Mouse (Mus musculus): Measurements from ENCODE around the gene Leprot. TPM values are rescaled to one million over a fixed set of nuclear protein-coding genes. Genes with fewer than 3 reads are reported as not detected.

Leprot gene
- polyA plus RNA-seq, 1 experiment from 2014 or later: 69.1 TPM

DNA sequence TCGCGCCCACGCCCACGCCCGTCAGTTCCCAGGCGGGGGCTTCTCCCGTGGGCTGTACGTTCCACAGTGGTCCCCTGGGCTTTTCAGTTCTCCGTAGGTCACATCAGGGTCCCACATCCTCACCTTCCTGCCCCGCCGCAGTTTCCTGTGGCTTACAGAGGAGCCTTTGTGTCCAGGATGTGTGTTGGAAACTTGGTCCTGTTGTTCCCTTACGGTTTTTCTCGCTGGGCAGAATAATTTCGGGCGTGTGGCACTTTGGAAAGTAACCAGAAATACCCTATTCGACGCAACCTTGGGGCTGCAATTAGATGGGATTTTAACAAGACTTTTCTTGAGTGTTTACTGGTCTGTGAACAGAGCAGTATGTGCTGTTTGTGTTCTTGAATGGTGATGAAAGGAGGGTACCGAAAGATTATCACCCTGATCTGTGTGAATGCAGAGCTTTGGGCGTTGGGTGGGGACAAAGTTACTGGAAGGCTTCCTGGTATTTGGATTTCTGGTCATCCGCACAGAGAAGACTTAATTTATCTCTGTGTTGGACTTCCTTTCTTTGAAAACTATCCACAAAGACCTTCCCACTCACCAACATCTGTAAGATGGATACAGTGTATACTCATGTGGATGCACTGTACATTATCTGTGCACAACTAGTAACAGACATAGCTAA is 591 bp downstream of the Leprot start:
- no peak for DNase-seq (ENCODE audit: low spot score)
- Histone ChIP-seq H3K27me3 (ENCODE audit: insufficient read depth, poor library complexity, severe bottlenecking) (no peaks in the 10 kb centered on the region), H3K36me3 (no peaks in the 10 kb centered on the region), H3K4me3 (peak overlapping the region; percentile 82), H3K9me3 (no peaks in the 10 kb centered on the region), H3K4me1 (replicated peaks) (peaks cover 25% of the 10 kb centered on the region), H3K27ac (peak overlapping the region; percentile 96)
- WGBS: 3% methylated on average over 20 of the region's 20 CpGs

DNA sequence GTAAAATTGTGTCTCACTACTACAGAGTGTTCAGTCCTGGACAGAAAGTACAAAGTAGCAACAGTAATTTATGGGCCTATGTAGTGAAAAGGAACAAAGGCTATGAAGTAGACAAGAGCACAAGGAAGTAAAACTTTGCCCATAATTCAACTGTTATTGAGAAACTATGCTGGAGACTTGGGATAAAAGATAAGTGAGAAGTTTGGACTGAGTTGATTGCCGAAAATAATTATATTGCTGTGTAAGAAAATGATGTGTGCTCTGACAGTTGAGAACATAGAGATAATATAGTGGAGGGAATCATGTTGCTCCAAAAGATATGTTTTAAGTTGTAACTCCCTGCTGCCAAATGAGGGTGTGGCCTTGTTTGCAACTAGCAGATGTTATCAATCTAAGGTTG is 1.2 kb downstream of the Leprot start:
- peak overlapping the region; percentile 82 for H3K4me3 ChIP-seq
- H3K27me3 ChIP-seq (ENCODE audit: insufficient read depth, poor library complexity, severe bottlenecking): no peaks in the 10 kb centered on the region
- H3K27ac ChIP-seq: peak overlapping the region; percentile 96
- no peaks in the 10 kb centered on the region for H3K9me3 ChIP-seq
- 0 out of 2 replicates have a peak, but pooled peaks cover 3% of the 10 kb centered on the region for H3K36me3 ChIP-seq
- DNase-seq (ENCODE audit: low spot score): no peak
- WGBS: 93% methylated on average over 1 of the region's 1 CpGs
- H3K4me1 ChIP-seq (replicated peaks): peaks cover 28% of the 10 kb centered on the region

DNA sequence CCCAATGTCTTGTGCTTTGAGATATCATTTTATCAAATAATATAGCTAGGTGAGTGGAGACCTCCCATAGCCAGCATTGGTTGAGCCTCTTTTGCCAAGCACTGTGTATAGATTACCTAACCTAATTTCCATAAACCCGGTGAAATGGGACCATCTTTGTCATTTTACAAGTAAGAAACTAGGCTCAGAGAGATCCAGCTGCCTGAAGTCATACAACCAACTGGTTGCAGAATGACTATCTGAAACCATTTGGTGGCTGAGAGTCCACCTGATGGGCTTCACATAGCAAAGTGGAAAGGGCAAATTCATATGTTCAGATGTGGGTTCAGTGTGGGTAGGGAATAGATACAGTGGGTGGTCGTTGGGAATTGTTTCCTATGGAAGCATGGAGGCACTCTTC is 3.4 kb downstream of the Leprot start:
- H3K27me3 ChIP-seq (ENCODE audit: insufficient read depth, poor library complexity, severe bottlenecking): no peaks in the 10 kb centered on the region
- H3K9me3 ChIP-seq: no peaks in the 10 kb centered on the region
- 87% methylated on average over 2 of the region's 2 CpGs for WGBS
- no peak for DNase-seq (ENCODE audit: low spot score)
- H3K36me3 ChIP-seq: peaks cover 12% of the 10 kb centered on the region; the same call in 1 of the 2 replicates
- peaks cover 28% of the 10 kb centered on the region for H3K4me1 ChIP-seq (replicated peaks)
- no peak overlapping the region for H3K4me3 ChIP-seq
- H3K27ac ChIP-seq: no peak overlapping the region

DNA sequence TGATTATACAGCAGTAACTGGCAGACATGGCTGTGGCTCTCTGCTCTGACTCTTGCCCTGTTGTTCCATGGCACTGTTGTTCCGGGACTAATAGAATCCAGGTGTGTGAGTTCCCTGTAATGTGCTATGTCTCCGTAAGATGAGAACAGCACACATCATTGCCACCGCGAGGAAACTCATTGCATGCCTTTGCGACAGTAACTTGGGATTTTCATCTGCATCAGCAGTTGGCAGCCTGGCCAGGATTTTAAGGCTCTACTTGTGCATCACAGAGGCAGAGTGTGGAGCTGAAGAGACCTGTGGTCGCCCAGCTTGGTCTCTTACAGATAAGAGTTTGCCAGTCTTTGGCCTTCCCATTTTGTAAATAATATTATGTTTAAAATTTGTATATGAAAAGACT is 6.7 kb downstream of the Leprot start:
- H3K4me1 ChIP-seq (replicated peaks): peaks cover 10% of the 10 kb centered on the region
- no peaks in the 10 kb centered on the region for H3K9me3 ChIP-seq
- no peaks in the 10 kb centered on the region for H3K27me3 ChIP-seq (ENCODE audit: insufficient read depth, poor library complexity, severe bottlenecking)
- no peak for DNase-seq (ENCODE audit: low spot score)
- no peak overlapping the region for H3K4me3 ChIP-seq
- H3K36me3 ChIP-seq: peaks cover 34% of the 10 kb centered on the region
- no peak overlapping the region for H3K27ac ChIP-seq
- WGBS: 67% methylated on average over 6 of the region's 6 CpGs

DNA sequence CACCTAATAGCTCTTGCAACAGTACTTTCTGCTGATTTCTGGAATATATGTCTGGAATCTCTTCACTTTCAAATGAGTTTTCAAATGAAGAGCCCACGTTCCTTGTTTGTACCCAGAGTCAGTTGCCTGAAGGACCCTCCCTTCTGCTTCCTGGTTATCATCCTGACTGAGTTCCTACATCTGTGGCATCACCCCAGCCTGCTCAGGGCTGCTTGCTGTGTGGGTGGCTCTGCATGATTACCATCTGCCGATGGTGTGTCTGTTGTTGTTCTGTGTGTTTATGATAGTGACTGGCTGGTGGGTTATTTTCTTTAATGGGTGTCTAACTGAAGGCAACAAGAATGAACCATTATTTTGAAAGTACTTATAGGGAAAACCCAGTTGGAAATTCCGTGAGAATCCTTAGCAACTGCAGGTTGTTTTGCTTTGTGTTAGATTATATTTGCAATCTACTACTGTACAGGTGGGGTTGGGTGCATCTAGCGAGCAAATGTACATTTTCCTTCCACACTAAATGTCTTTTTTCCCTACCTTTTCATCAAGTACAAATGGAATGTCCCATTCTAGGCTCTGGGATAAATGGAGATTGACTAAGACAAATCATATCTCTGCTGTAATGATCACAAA is 7.4 kb downstream of the Leprot start:
- Histone ChIP-seq H3K4me1 (replicated peaks) (peaks cover 4% of the 10 kb centered on the region), H3K27ac (no peak overlapping the region), H3K36me3 (peaks cover 41% of the 10 kb centered on the region), H3K27me3 (ENCODE audit: insufficient read depth, poor library complexity, severe bottlenecking) (no peaks in the 10 kb centered on the region), H3K4me3 (no peak overlapping the region), H3K9me3 (no peaks in the 10 kb centered on the region)
- DNase-seq (ENCODE audit: low spot score): no peak
- WGBS: 86% methylated on average over 4 of the region's 4 CpGs

DNA sequence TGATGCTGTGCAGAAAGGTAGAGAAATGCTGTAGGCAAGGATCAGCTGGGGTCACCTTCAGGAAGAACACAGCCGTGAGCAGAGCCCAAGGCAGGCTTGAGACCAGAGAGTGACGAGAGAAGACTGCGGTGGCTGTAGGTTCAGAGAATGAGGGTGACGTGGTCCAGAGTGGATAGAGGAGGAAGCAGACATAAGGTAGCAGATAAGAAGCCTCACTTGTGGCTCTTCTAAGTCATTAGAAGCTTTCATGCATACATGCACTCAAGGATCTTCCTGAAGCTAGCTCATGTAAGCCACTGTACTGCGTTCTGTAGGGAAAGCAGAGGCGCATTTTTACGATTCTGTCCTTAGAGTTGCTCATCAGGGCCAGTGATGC is 7.9 kb downstream of the Leprot start:
- DNase-seq (ENCODE audit: low spot score): no peak
- WGBS: 93% methylated on average over 7 of the region's 7 CpGs
- no peak overlapping the region for H3K4me3 ChIP-seq
- H3K9me3 ChIP-seq: no peaks in the 10 kb centered on the region
- no peaks in the 10 kb centered on the region for H3K27me3 ChIP-seq (ENCODE audit: insufficient read depth, poor library complexity, severe bottlenecking)
- 0 out of 2 replicates have a peak, but pooled peaks cover 2% of the 10 kb centered on the region for H3K4me1 ChIP-seq (replicated peaks)
- H3K36me3 ChIP-seq: peaks cover 46% of the 10 kb centered on the region
- H3K27ac ChIP-seq: no peak overlapping the region

DNA sequence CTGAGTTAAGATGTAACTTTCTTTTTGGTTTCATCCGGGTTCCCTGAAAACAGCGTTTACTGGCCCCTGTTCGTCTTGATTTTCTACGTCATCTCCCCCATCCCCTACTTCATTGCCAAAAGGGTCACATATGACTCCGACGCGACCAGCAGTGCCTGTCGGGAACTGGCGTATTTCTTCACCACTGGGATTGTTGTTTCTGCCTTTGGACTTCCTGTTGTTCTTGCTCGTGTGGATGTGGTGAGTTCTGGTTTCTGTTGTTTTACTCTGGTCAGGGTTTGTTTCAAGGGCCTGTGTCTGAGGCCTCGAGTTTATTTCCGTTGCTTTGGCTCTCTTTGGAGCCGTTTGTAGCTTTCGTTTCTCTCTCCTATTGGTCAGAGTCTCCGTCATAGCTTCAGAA is 8.5 kb downstream of the Leprot start:
- peaks cover 52% of the 10 kb centered on the region for H3K36me3 ChIP-seq
- no peaks in the 10 kb centered on the region for H3K9me3 ChIP-seq
- H3K27me3 ChIP-seq (ENCODE audit: insufficient read depth, poor library complexity, severe bottlenecking): no peaks in the 10 kb centered on the region
- WGBS: 86% methylated on average over 15 of the region's 15 CpGs
- no peak overlapping the region for H3K4me3 ChIP-seq
- H3K4me1 ChIP-seq (replicated peaks): 0 out of 2 replicates have a peak, but pooled peaks cover 2% of the 10 kb centered on the region
- no peak overlapping the region for H3K27ac ChIP-seq
- no peak for DNase-seq (ENCODE audit: low spot score)

DNA sequence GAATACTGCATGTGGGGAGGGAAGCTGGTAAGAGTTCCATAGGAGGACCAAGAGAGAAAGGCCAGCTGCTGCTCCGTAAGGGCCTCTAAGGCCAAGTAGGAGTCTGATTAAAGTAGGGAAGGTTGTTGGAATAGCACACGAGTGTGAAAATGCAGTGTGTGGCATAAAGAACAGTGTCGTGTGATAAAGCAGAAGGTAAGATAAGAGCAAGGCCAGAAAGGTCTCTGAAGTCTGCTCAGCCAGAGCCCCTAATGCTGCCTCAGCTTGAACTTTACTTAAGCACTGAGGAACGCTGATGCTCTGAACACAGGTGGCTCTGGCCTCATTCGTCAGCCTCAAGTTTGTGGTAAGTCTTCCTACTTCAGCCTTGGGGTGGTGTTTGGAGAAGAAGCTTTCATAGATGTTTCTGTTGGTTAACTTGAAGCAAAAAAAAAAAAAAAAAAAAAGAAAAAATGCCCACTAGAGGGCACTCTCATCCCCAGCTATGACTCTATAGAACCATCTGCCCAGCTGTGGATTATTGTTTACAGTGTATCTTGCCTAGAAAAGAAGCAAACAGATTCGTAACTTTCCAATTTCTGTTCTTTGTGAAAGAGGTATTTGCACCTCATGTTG is 9.5 kb downstream of the Leprot start:
- no peaks in the 10 kb centered on the region for H3K9me3 ChIP-seq
- no peak overlapping the region for H3K4me3 ChIP-seq
- no peaks in the 10 kb centered on the region for H3K27me3 ChIP-seq (ENCODE audit: insufficient read depth, poor library complexity, severe bottlenecking)
- 61% methylated on average over 6 of the region's 6 CpGs for WGBS
- H3K4me1 ChIP-seq (replicated peaks): 0 out of 2 replicates have a peak, but pooled peaks cover 2% of the 10 kb centered on the region
- H3K27ac ChIP-seq: no peak overlapping the region
- H3K36me3 ChIP-seq: peaks cover 62% of the 10 kb centered on the region
- DNase-seq (ENCODE audit: low spot score): no peak

DNA sequence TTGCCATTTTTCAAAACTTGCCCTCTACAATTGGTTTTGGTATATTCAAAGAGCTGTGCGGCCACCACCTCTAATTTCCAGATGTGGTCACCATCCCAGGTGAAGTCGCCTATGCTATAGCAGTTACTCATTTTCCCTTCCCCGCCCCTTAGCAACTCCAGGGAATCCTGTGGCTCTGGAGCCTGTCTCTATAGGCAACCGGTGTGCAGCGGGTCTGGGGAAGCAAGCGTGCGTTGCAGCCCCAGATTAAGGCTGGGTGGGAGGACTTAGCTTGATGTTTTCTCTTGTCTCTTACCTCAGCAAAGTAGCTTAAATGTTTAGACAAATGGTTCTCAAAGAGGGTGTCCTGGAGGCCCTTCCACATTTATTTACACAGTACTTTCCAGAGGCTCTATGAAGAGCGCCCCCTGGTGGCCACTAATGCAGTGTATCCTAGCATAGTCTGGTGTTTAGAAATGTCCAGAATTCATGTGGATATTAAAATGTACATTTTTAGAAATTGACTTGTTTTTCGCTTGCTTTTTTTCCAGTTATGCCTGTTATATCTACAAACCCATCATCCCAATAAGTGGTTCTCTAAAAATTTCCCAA is 16.7 kb downstream of the Leprot start:
- peak; percentile 18 for DNase-seq (ENCODE audit: low spot score)
- Histone ChIP-seq H3K4me3 (no peak overlapping the region), H3K4me1 (replicated peaks) (no peaks in the 10 kb centered on the region), H3K27me3 (ENCODE audit: insufficient read depth, poor library complexity, severe bottlenecking) (no peaks in the 10 kb centered on the region), H3K36me3 (peaks cover 45% of the 10 kb centered on the region), H3K9me3 (peaks cover 6% of the 10 kb centered on the region; the same call in 1 of the 2 replicates), H3K27ac (no peak overlapping the region)
- 68% methylated on average over 9 of the region's 9 CpGs for WGBS

DNA sequence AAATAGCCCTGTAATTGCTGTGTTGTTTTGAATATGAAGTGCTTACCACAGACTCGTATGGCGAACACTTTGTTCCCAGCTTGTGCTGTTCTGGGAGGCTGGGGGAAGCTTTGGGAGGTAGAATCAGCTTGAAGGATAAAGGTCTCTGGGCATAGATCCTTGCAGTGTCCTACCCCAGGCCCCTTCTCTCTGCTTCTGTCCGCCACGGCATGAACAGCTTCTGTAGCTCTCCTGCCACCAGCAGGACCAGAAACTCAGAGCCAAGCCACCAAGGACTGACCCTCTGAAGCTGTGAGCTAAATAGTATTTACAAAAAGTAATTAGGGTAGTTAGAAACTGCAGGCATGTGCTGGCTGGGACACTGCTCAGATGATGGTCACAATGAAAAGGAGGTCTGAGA is 17.2 kb downstream of the Leprot start:
- H3K9me3 ChIP-seq: peaks cover 6% of the 10 kb centered on the region; the same call in 1 of the 2 replicates
- no peak overlapping the region for H3K27ac ChIP-seq
- H3K36me3 ChIP-seq: peaks cover 40% of the 10 kb centered on the region
- no peaks in the 10 kb centered on the region for H3K27me3 ChIP-seq (ENCODE audit: insufficient read depth, poor library complexity, severe bottlenecking)
- no peaks in the 10 kb centered on the region for H3K4me1 ChIP-seq (replicated peaks)
- DNase-seq (ENCODE audit: low spot score): no peak
- WGBS: 89% methylated on average over 4 of the region's 4 CpGs
- H3K4me3 ChIP-seq: no peak overlapping the region

DNA sequence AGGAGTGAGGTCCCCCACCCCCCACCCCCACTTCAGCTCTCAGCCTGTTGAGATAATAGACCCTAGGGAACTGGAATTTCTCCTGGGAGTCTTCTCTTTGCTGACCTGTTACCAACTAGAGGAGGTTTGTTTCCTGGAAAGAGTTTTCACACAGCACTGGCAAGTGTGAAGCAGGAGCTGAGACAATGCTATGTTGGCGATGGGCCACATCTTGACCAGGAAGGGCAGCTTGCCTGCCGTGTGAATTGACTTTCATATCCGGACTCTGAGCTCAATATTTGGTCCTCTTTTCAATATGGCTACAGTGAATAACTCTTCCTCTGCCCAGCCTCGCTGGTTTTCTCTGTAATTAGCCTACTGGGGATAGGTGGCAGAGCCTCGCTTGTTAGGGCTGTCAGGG is 21.6 kb downstream of the Leprot start:
- H3K9me3 ChIP-seq: peaks cover 6% of the 10 kb centered on the region; the same call in 1 of the 2 replicates
- WGBS: 77% methylated on average over 5 of the region's 5 CpGs
- H3K4me1 ChIP-seq (replicated peaks): no peaks in the 10 kb centered on the region
- DNase-seq (ENCODE audit: low spot score): no peak
- no peaks in the 10 kb centered on the region for H3K36me3 ChIP-seq
- H3K4me3 ChIP-seq: no peak overlapping the region
- H3K27ac ChIP-seq: no peak overlapping the region
- H3K27me3 ChIP-seq (ENCODE audit: insufficient read depth, poor library complexity, severe bottlenecking): no peaks in the 10 kb centered on the region

DNA sequence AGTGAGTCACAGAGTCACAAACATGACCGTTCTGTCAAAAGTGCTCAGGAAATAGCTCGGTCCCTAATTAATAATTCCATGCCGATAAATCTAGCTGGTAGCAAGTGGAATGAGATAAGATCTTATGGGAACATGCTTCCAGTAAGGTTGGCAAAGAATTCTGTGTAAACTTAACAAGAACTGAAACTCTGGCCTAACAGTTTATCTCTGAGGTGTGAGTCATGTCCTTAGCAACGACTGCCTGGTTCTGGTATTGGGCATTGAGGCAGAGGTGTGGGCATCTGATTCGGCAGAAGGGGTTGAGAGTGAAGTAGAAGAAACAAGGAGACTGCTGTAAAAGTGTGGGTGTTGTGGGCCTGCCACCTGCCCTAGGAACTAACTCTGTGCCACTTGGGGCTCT is 22.3 kb downstream of the Leprot start:
- Histone ChIP-seq H3K36me3 (no peaks in the 10 kb centered on the region), H3K27ac (no peak overlapping the region), H3K27me3 (ENCODE audit: insufficient read depth, poor library complexity, severe bottlenecking) (no peaks in the 10 kb centered on the region), H3K4me3 (no peak overlapping the region), H3K4me1 (replicated peaks) (no peaks in the 10 kb centered on the region), H3K9me3 (peaks cover 6% of the 10 kb centered on the region; the same call in 1 of the 2 replicates)
- WGBS: 87% methylated on average over 5 of the region's 5 CpGs
- no peak for DNase-seq (ENCODE audit: low spot score)

DNA sequence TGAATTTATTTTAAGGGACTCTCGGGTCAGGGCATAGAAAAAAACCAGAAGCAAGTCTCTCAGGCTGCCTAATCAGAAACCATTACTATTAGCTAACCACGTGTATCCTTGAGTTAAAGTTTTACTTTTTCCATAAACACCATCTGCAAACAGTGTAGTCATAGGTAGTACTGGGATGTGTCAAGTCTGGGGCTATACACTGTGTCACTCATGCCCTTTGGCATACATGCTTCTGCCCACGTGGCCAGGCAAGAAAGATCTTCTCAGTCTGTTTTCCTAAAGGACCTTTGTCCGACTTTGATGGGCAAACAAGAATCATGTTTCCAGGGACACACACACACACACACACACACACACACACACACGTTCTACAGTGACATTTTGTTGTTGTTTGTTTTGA is 27.3 kb downstream of the Leprot start:
- DNase-seq (ENCODE audit: low spot score): no peak
- Histone ChIP-seq H3K36me3 (no peaks in the 10 kb centered on the region), H3K27ac (no peak overlapping the region), H3K4me3 (no peak overlapping the region), H3K9me3 (no peaks in the 10 kb centered on the region), H3K27me3 (ENCODE audit: insufficient read depth, poor library complexity, severe bottlenecking) (no peaks in the 10 kb centered on the region), H3K4me1 (replicated peaks) (no peaks in the 10 kb centered on the region)
- 80% methylated on average over 5 of the region's 5 CpGs for WGBS

Data from hindbrain, embryonic 10.5 days (tissue).